Mouse (Mus musculus) liver, adult 2 months (tissue): ENCODE measurements around the gene Gm20388. TPM values are rescaled to one million over a fixed set of nuclear protein-coding genes. Genes with fewer than 3 reads are reported as not detected.

Source experiments
- DNase-seq: peaks from one replicate; pipeline ENCODE4 v3.0.0-alpha.2; 2011; ENCODE audit warnings: low read depth, low spot score; ENCODE audit errors: extremely low read depth
- H3K27ac ChIP-seq: fragments of 200-500 bp; replicated peaks from 2 replicates; pipeline ENCODE4 v1.5.1; 2012; ENCODE audit warnings: low read depth, mild to moderate bottlenecking, control low read depth, inconsistent platforms, low read length; ENCODE audit not compliant: insufficient read depth
- H3K27me3 ChIP-seq: fragments of 200-500 bp; 2 replicates; pipeline ENCODE4 v1.6.1; 2012; ENCODE audit warnings: mild to moderate bottlenecking, moderate library complexity, low read length, inconsistent platforms; ENCODE audit not compliant: control insufficient read depth, insufficient read depth
- H3K36me3 ChIP-seq: fragments of 200-500 bp; 2 replicates; pipeline ENCODE4 v1.6.1; 2012; ENCODE audit warnings: low read length, inconsistent platforms; ENCODE audit not compliant: control insufficient read depth, insufficient read depth
- H3K4me1 ChIP-seq: fragments of 200-500 bp; 2 replicates; pipeline ENCODE4 v1.6.1; 2011; ENCODE audit warnings: low read length; ENCODE audit not compliant: control insufficient read depth, insufficient read depth
- H3K4me3 ChIP-seq: fragments of 200-500 bp; 2 replicates; pipeline ENCODE4 v1.5.1; 2011; ENCODE audit warnings: low read depth, mild to moderate bottlenecking, control low read depth, low read length, moderate library complexity; ENCODE audit not compliant: insufficient read depth
- H3K79me2 ChIP-seq: fragments of 200-500 bp; 2 replicates; pipeline ENCODE4 v1.6.1; 2012; ENCODE audit warnings: inconsistent platforms, mild to moderate bottlenecking, low read length, moderate library complexity; ENCODE audit not compliant: control insufficient read depth, insufficient read depth
- H3K9ac ChIP-seq: fragments of 200-500 bp; 2 replicates; pipeline ENCODE4 v1.6.1; 2012; ENCODE audit warnings: low read depth, mild to moderate bottlenecking, control low read depth, inconsistent platforms, low read length
- CTCF ChIP-seq: fragments of 200-500 bp; IDR thresholded peaks from 2 replicates; pipeline ENCODE4 v1.5.1; 2011; ENCODE audit warnings: low read depth, low read length, control low read depth
- POLR2A ChIP-seq: fragments of 200-500 bp; IDR thresholded peaks from 2 replicates; pipeline ENCODE4 v1.6.1; 2011; ENCODE audit warnings: low read length, control low read depth; ENCODE audit not compliant: insufficient read depth; ENCODE audit errors: extremely low read depth
- WGBS: fragments of 180-500 bp; shearing (Covaris S2); methylation state at CpG from one replicate; pipeline ENCODE4 v1.1.7; 2018; 5-methylcytosine and 5-hydroxymethylcytosine counted together
- polyA plus RNA-seq: library from polyadenylated mRNA; depleted of rRNA; stranded (reverse); fragments of >200 nt; gene quantifications from 2 replicates; pipeline ENCODE4 v1.2.3, GENCODE M21; 2012
- total RNA-seq: library from RNA; depleted of rRNA; stranded (reverse); fragments of >200 nt; gene quantifications from 2 replicates; pipeline ENCODE4 v1.2.3, GENCODE M21; 2014

The Gm20388 gene
- total and polyA plus RNA-seq, 2 experiments = 6.4 to 19.9 TPM

- TF ChIP-seq CTCF = peak; percentile 95
- no peak for TF ChIP-seq POLR2A
- H3K9ac ChIP-seq = no peak overlapping the region
- H3K27me3 ChIP-seq = no peaks in the 10 kb centered on the region
- no peak overlapping the region for H3K27ac ChIP-seq
- no peaks in the 10 kb centered on the region for H3K4me1 ChIP-seq
- peaks cover 10% of the 10 kb centered on the region for H3K36me3 ChIP-seq
- DNase-seq = peak; percentile 22
- no peaks in the 10 kb centered on the region for H3K79me2 ChIP-seq
- H3K4me3 ChIP-seq = no peak overlapping the region
- 16% methylated on average over 3 of the region's 3 CpGs for WGBS
Measured at GRCm38 (mm10) chr8:124052110-124052509, 4141.5 kb downstream of the Gm20388 start.

- Histone ChIP-seq H3K36me3 (peaks cover 6% of the 10 kb centered on the region), H3K4me1 (no peaks in the 10 kb centered on the region), H3K79me2 (no peaks in the 10 kb centered on the region), H3K27me3 (no peaks in the 10 kb centered on the region), H3K4me3 (no peak overlapping the region), H3K27ac (no peak overlapping the region), H3K9ac (no peak overlapping the region)
- WGBS = 50% methylated on average over 4 of the region's 4 CpGs
- DNase-seq = no peak
- TF ChIP-seq POLR2A = no peak
- no peak for TF ChIP-seq CTCF
Measured at GRCm38 (mm10) chr8:124052568-124052967, 4141.9 kb downstream of the Gm20388 start.

GRCm38 (mm10) chr8:124056832-124057655 is 4146.4 kb downstream of the Gm20388 start:
- H3K27me3 ChIP-seq = no peaks in the 10 kb centered on the region
- no peaks in the 10 kb centered on the region for H3K4me1 ChIP-seq
- no peak overlapping the region for H3K27ac ChIP-seq
- 81% methylated on average over 11 of the region's 11 CpGs for WGBS
- no peak overlapping the region for H3K4me3 ChIP-seq
- H3K36me3 ChIP-seq = no peaks in the 10 kb centered on the region
- no peaks in the 10 kb centered on the region for H3K79me2 ChIP-seq
- no peak for DNase-seq
- H3K9ac ChIP-seq = no peak overlapping the region
- TF ChIP-seq POLR2A = no peak
- TF ChIP-seq CTCF = no peak

- H3K79me2 ChIP-seq = no peaks in the 10 kb centered on the region
- WGBS = 57% methylated on average over 4 of the region's 4 CpGs
- DNase-seq = no peak
- H3K27ac ChIP-seq = no peak overlapping the region
- H3K9ac ChIP-seq = no peak overlapping the region
- H3K4me1 ChIP-seq = no peaks in the 10 kb centered on the region
- TF ChIP-seq POLR2A (no peak), CTCF (no peak)
- H3K4me3 ChIP-seq = no peak overlapping the region
- no peaks in the 10 kb centered on the region for H3K36me3 ChIP-seq
- no peaks in the 10 kb centered on the region for H3K27me3 ChIP-seq
Measured at GRCm38 (mm10) chr8:124066325-124067058, 4155.9 kb downstream of the Gm20388 start.

- 74% methylated on average over 4 of the region's 4 CpGs for WGBS
Measured at GRCm38 (mm10) chr8:124067059-124067750, 4156.6 kb downstream of the Gm20388 start.

More at GRCm38 (mm10) chr8:124067059-124067750, 4156.6 kb downstream of the Gm20388 start:
- H3K36me3 ChIP-seq = no peaks in the 10 kb centered on the region
- H3K27ac ChIP-seq = no peak overlapping the region
- H3K4me3 ChIP-seq = no peak overlapping the region
- no peak overlapping the region for H3K9ac ChIP-seq
- TF ChIP-seq CTCF (no peak), POLR2A (no peak)
- H3K4me1 ChIP-seq = no peaks in the 10 kb centered on the region
- no peaks in the 10 kb centered on the region for H3K79me2 ChIP-seq
- no peaks in the 10 kb centered on the region for H3K27me3 ChIP-seq
- no peak for DNase-seq
